Mouse (Mus musculus) neural tube, embryonic 11.5 days (tissue): ENCODE measurements at regions not wholly inside any gene's neighbourhood (a gene's known extent, or its start where the extent isn't known, plus 50 kb on each side); places are given as distances from the start of the nearest gene placed in this dataset.

Experiments
- ATAC-seq: fragments of 200-750 bp; cut with Nextera tagmentation; 2 replicates; pipeline ENCODE4 v1.8.0; 2017; ENCODE audit warnings: moderate number of reproducible peaks, mild to moderate bottlenecking, moderate TSS enrichment, moderate library complexity; ENCODE audit not compliant: insufficient read depth, low FRiP score, low TSS enrichment
- DNase-seq: peaks from one replicate; pipeline ENCODE4 v3.0.0-alpha.2; 2015; ENCODE audit warnings: low spot score
- H3K27ac ChIP-seq: fragments of 300-500 bp; sonication (generic); 2 replicates; pipeline ENCODE4 v1.5.1; 2014; ENCODE audit warnings: low read depth, mild to moderate bottlenecking, low read length
- H3K27me3 ChIP-seq: fragments of 300-500 bp; sonication (generic); 2 replicates; pipeline ENCODE4 v1.6.1; 2014; ENCODE audit warnings: mild to moderate bottlenecking, low read length, mixed read lengths; ENCODE audit not compliant: control insufficient read depth, insufficient read depth
- H3K36me3 ChIP-seq: fragments of 300-500 bp; sonication (generic); 2 replicates; pipeline ENCODE4 v1.6.1; 2014; ENCODE audit warnings: mild to moderate bottlenecking, low read length, moderate library complexity, mixed read lengths; ENCODE audit not compliant: control insufficient read depth, insufficient read depth
- H3K4me1 ChIP-seq: fragments of 300-500 bp; sonication (generic); 2 replicates; pipeline ENCODE4 v1.6.1; 2014; ENCODE audit warnings: low read length, mixed read lengths; ENCODE audit not compliant: control insufficient read depth, insufficient read depth
- H3K4me2 ChIP-seq: fragments of 300-500 bp; sonication (generic); 2 replicates; pipeline ENCODE4 v1.6.1; 2014; ENCODE audit warnings: low read depth, mild to moderate bottlenecking, moderate library complexity
- H3K4me3 ChIP-seq: fragments of 300-500 bp; sonication (generic); 2 replicates; pipeline ENCODE4 v1.5.1; 2014; ENCODE audit warnings: low read depth, low read length
- H3K9ac ChIP-seq: fragments of 300-500 bp; sonication (generic); 2 replicates; pipeline ENCODE4 v1.6.1; 2014; ENCODE audit warnings: mild to moderate bottlenecking, low read length
- H3K9me3 ChIP-seq: fragments of 300-500 bp; sonication (generic); 2 replicates; pipeline ENCODE4 v1.6.1; 2016; ENCODE audit warnings: low read length; ENCODE audit not compliant: control insufficient read depth
- WGBS: fragments of 180-500 bp; shearing (Covaris S2); extraction: QIAGEN DNeasy Blood & Tissue Kit; methylation state at CpG from one replicate; pipeline ENCODE4 v1.1.7; 2014; 5-methylcytosine and 5-hydroxymethylcytosine counted together

GRCm38 (mm10) chr2:159054451-159054850 lies 259.8 kb downstream of the Dhx35 start:
- H3K4me3 ChIP-seq = no peak overlapping the region
- DNase-seq (no peak), ATAC-seq (no peak)
- no peak overlapping the region for H3K27ac ChIP-seq
- no peaks in the 10 kb centered on the region for H3K4me1 ChIP-seq
- no peaks in the 10 kb centered on the region for H3K9me3 ChIP-seq
- H3K36me3 ChIP-seq = no peaks in the 10 kb centered on the region
- H3K4me2 ChIP-seq = no peak overlapping the region
- H3K9ac ChIP-seq = no peak overlapping the region
- H3K27me3 ChIP-seq = no peaks in the 10 kb centered on the region
- WGBS = 94% methylated on average over 3 of the region's 3 CpGs

DNA sequence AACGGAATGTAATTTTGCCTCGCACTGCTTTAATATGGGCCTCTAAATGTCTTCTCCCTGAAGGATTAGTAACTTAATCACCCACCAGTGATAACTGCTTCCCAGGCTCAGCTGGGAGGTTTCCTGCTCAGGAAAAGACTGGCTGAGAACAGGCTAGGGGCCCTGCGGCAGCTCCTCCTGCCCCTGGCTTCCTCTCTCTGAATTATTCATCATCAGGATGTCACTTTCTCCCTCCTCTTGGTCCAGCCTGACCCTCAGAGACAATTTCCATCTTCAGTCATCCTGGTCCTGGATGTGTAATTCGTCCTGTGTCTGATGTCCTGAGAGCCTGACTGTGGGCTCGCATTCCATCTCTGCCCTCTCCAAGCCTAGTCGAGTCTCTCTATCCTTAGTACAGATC lies 261.2 kb downstream of the Dhx35 start:
- DNase-seq (no peak), ATAC-seq (no peak)
- no peaks in the 10 kb centered on the region for H3K4me1 ChIP-seq
- no peak overlapping the region for H3K4me2 ChIP-seq
- no peaks in the 10 kb centered on the region for H3K27me3 ChIP-seq
- no peak overlapping the region for H3K9ac ChIP-seq
- WGBS = 57% methylated on average over 6 of the region's 6 CpGs
- no peak overlapping the region for H3K4me3 ChIP-seq
- H3K27ac ChIP-seq = no peak overlapping the region
- no peaks in the 10 kb centered on the region for H3K9me3 ChIP-seq
- no peaks in the 10 kb centered on the region for H3K36me3 ChIP-seq

- H3K27me3 ChIP-seq = no peaks in the 10 kb centered on the region
- H3K9ac ChIP-seq = no peak overlapping the region
- H3K4me3 ChIP-seq = no peak overlapping the region
- ATAC-seq (no peak), DNase-seq (no peak)
- no peak overlapping the region for H3K27ac ChIP-seq
- no peaks in the 10 kb centered on the region for H3K36me3 ChIP-seq
- 84% methylated on average over 3 of the region's 3 CpGs for WGBS
- H3K9me3 ChIP-seq = no peaks in the 10 kb centered on the region
- H3K4me1 ChIP-seq = no peaks in the 10 kb centered on the region
- H3K4me2 ChIP-seq = no peak overlapping the region
These were observed 262.4 kb downstream of the Dhx35 start for GRCm38 (mm10) chr2:159056960-159057359.

DNA sequence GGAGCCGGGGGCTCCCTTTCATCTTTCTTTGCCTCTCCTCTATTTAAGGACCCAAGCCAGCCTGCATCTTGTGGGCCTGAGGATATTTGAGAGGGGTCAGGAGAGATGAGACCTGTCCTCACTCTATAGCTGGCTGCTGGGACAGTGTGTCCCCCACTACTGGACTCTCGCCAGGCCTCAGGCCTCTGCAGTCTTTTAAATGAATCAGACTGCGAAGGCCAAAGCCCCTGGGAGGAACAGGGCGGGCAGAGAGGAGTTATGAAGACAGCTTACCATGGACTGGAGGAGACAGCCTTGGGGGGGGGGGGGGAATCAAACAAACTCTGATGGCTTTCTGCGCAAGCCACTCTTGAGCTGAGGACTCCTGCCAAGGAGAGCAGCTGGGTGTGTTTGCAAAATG lies 262.9 kb downstream of the Dhx35 start:
- H3K4me1 ChIP-seq = no peaks in the 10 kb centered on the region
- H3K4me3 ChIP-seq = no peak overlapping the region
- H3K4me2 ChIP-seq = no peak overlapping the region
- no peak for ATAC-seq
- H3K36me3 ChIP-seq = no peaks in the 10 kb centered on the region
- H3K9ac ChIP-seq = no peak overlapping the region
- 71% methylated on average over 5 of the region's 5 CpGs for WGBS
- no peak for DNase-seq
- no peaks in the 10 kb centered on the region for H3K9me3 ChIP-seq
- no peak overlapping the region for H3K27ac ChIP-seq
- H3K27me3 ChIP-seq = no peaks in the 10 kb centered on the region

DNA sequence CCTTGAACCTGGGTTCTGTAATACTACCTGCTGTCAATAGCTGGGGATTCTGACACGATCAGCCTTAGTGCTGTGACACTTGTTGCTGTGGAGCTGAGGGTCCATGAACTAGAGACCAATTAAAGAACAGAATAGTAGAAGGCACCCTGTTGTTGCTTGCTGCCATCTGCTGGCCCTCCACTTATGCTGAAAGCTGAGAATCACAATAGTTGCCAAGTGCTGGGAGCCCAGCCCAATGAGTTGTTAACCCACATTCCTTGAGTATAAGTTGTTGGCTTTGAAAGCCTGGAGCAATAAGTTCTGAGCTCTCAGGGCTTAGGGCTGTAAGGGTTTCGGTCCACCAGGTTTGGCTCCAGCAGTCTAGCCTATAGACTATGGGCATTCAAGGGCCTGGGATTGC lies 267.7 kb downstream of the Dhx35 start:
- WGBS = 80% methylated on average over 2 of the region's 2 CpGs
- H3K4me1 ChIP-seq = no peaks in the 10 kb centered on the region
- H3K4me2 ChIP-seq = no peak overlapping the region
- H3K27ac ChIP-seq = no peak overlapping the region
- no peak overlapping the region for H3K9ac ChIP-seq
- ATAC-seq (no peak), DNase-seq (no peak)
- H3K9me3 ChIP-seq = no peaks in the 10 kb centered on the region
- H3K27me3 ChIP-seq = 0 out of 2 replicates have a peak, but pooled peaks cover 3% of the 10 kb centered on the region
- H3K4me3 ChIP-seq = no peak overlapping the region
- H3K36me3 ChIP-seq = no peaks in the 10 kb centered on the region

DNA sequence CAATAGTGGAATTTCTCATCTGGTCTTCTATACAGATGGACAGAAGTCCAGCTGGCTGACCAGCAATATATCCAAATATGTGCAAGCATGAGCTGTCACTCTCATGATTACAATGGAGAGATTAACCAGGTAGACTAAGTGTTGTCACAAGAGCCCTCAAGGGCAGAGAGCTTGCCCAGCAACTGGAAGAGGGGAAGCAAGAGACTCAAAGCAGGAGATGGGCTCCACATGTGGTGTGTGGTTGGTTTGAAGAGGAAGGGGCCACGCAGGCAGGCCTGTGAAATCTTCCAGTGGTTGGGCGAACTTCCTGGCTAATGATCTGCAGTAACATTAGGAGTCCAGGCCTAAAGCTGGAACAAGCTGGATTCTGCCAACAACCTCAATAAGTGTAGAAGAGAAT lies 268.1 kb downstream of the Dhx35 start:
- Histone ChIP-seq H3K27me3 (0 out of 2 replicates have a peak, but pooled peaks cover 5% of the 10 kb centered on the region), H3K27ac (no peak overlapping the region), H3K4me2 (no peak overlapping the region), H3K4me1 (no peaks in the 10 kb centered on the region), H3K9ac (no peak overlapping the region), H3K4me3 (no peak overlapping the region), H3K36me3 (no peaks in the 10 kb centered on the region), H3K9me3 (no peaks in the 10 kb centered on the region)
- no peak for DNase-seq
- ATAC-seq = no peak
- 59% methylated on average over 2 of the region's 2 CpGs for WGBS

- ATAC-seq (no peak; the same call in 1 of the 2 replicates), DNase-seq (peak; percentile 32)
- H3K27me3 ChIP-seq = 0 out of 2 replicates have a peak, but pooled peaks cover 5% of the 10 kb centered on the region
- 59% methylated on average over 9 of the region's 9 CpGs for WGBS
- H3K4me2 ChIP-seq = no peak overlapping the region
- H3K36me3 ChIP-seq = no peaks in the 10 kb centered on the region
- H3K9ac ChIP-seq = no peak overlapping the region
- no peaks in the 10 kb centered on the region for H3K4me1 ChIP-seq
- H3K9me3 ChIP-seq = no peaks in the 10 kb centered on the region
- H3K4me3 ChIP-seq = no peak overlapping the region
- H3K27ac ChIP-seq = no peak overlapping the region
These were observed 269.9 kb downstream of the Dhx35 start for GRCm38 (mm10) chr2:159064403-159064970.

- WGBS = 34% methylated on average over 7 of the region's 7 CpGs
- DNase-seq = no peak
- Histone ChIP-seq H3K9me3 (no peaks in the 10 kb centered on the region), H3K4me1 (no peaks in the 10 kb centered on the region), H3K9ac (no peak overlapping the region), H3K4me3 (no peak overlapping the region), H3K27me3 (0 out of 2 replicates have a peak, but pooled peaks cover 10% of the 10 kb centered on the region), H3K36me3 (no peaks in the 10 kb centered on the region), H3K27ac (no peak overlapping the region), H3K4me2 (no peak overlapping the region)
- no peak for ATAC-seq
These were observed 272.9 kb downstream of the Dhx35 start for GRCm38 (mm10) chr2:159067506-159067905.

- H3K4me1 ChIP-seq = no peaks in the 10 kb centered on the region
- H3K27ac ChIP-seq = no peak overlapping the region
- H3K4me3 ChIP-seq = no peak overlapping the region
- 0 out of 2 replicates have a peak, but pooled peaks cover 10% of the 10 kb centered on the region for H3K27me3 ChIP-seq
- WGBS = 37% methylated on average over 7 of the region's 7 CpGs
- ATAC-seq = no peak
- no peaks in the 10 kb centered on the region for H3K36me3 ChIP-seq
- H3K9ac ChIP-seq = no peak overlapping the region
- no peak overlapping the region for H3K4me2 ChIP-seq
- H3K9me3 ChIP-seq = no peaks in the 10 kb centered on the region
- DNase-seq = no peak
These were observed 273.9 kb downstream of the Dhx35 start for GRCm38 (mm10) chr2:159068303-159069020.
